Mouse (Mus musculus) heart, embryonic 13.5 days (tissue): ENCODE data around the gene Ccser1. TPM values are rescaled to one million over a fixed set of nuclear protein-coding genes. Genes with fewer than 3 reads are reported as not detected.

Experiments used
- ATAC-seq: fragments of 200-750 bp; cut with Nextera tagmentation; 2 replicates; pipeline ENCODE4 v1.8.0; 2017; ENCODE audit warnings: moderate TSS enrichment; ENCODE audit not compliant: insufficient number of reproducible peaks, low FRiP score, low TSS enrichment; ENCODE audit errors: extremely low read depth
- H3K27ac ChIP-seq: fragments of 300-500 bp; sonication (generic); replicated peaks from 2 replicates; pipeline ENCODE4 v1.5.1; 2015; ENCODE audit warnings: moderate library complexity, mild to moderate bottlenecking, inconsistent platforms
- H3K27me3 ChIP-seq: fragments of 300-500 bp; sonication (generic); replicated peaks from 2 replicates; pipeline ENCODE4 v1.6.1; 2015; ENCODE audit warnings: mild to moderate bottlenecking, inconsistent platforms
- H3K36me3 ChIP-seq: fragments of 300-500 bp; sonication (generic); 2 replicates; pipeline ENCODE4 v1.6.1; 2015; ENCODE audit warnings: mild to moderate bottlenecking, inconsistent platforms
- H3K4me1 ChIP-seq: fragments of 300-500 bp; sonication (generic); 2 replicates; pipeline ENCODE4 v1.6.1; 2015; ENCODE audit warnings: inconsistent platforms
- H3K4me2 ChIP-seq: fragments of 300-500 bp; sonication (generic); 2 replicates; pipeline ENCODE4 v1.6.1; 2015; ENCODE audit warnings: inconsistent platforms, mild to moderate bottlenecking, moderate library complexity
- H3K4me3 ChIP-seq: fragments of 300-500 bp; sonication (generic); 2 replicates; pipeline ENCODE4 v1.5.1; 2015; ENCODE audit warnings: moderate library complexity, mild to moderate bottlenecking, inconsistent platforms
- H3K9ac ChIP-seq: fragments of 300-500 bp; sonication (generic); 2 replicates; pipeline ENCODE4 v1.6.1; 2015; ENCODE audit warnings: inconsistent platforms, mild to moderate bottlenecking, moderate library complexity
- H3K9me3 ChIP-seq: fragments of 300-500 bp; sonication (generic); 2 replicates; pipeline ENCODE4 v1.6.1; 2016; ENCODE audit warnings: inconsistent platforms
- WGBS: fragments of 180-500 bp; shearing (Covaris S2); methylation state at CpG from one replicate; pipeline ENCODE4 v1.1.7; 2015; ENCODE audit warnings: mixed read lengths; 5-methylcytosine and 5-hydroxymethylcytosine counted together
- polyA plus RNA-seq: library from polyadenylated mRNA; unstranded; fragments of >200 nt; fragmentation: Nextera tagmentation; extraction: Ambion mirVana; gene quantifications from 2 replicates; pipeline ENCODE4 v1.2.1, GENCODE M21; 2015

The Ccser1 gene
- polyA plus RNA-seq, 1 experiment from 2014 or later: 1.2 TPM

DNA sequence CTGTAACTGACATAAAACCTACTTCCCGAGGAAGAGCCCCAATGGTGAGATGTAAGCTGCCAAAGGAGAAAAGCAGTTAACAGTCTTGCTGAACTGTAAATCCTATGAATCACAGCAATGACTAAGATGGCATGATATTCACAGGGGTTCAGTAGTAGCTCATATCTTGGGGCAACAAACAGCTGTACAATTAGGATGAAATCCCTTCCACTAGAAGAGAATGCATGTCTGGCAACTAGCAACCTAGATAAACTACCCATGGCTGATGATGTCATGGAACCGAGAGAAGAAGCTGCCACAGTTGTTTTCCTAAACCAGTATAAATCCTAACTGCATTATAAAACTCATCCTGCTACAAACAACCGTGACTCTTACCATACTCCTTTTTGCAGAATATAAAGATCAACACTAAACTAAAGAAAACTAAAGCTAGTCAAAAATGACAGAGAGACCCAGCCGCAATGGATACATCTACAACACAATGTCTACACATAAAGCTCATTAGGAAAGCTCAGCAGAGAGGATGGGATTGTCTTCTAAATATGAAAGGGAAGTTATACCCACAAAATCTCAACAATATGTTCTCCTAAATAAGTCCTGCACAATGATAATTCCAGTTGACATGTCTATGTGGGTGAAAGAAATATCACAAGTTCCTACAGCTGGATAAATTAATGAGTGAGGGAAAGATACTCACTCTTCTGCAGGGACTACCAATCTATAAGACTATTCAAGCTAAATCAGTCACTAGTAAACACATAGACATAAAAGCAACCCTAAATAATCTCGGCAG lies 550.2 kb downstream of the Ccser1 start:
- Histone ChIP-seq H3K9ac (no peak overlapping the region), H3K4me3 (no peak overlapping the region), H3K4me1 (no peaks in the 10 kb centered on the region), H3K9me3 (no peaks in the 10 kb centered on the region), H3K36me3 (no peaks in the 10 kb centered on the region), H3K27me3 (no peaks in the 10 kb centered on the region), H3K27ac (no peak overlapping the region), H3K4me2 (no peak overlapping the region)
- no peak for ATAC-seq
- 67% methylated on average over 5 of the region's 5 CpGs for WGBS

DNA sequence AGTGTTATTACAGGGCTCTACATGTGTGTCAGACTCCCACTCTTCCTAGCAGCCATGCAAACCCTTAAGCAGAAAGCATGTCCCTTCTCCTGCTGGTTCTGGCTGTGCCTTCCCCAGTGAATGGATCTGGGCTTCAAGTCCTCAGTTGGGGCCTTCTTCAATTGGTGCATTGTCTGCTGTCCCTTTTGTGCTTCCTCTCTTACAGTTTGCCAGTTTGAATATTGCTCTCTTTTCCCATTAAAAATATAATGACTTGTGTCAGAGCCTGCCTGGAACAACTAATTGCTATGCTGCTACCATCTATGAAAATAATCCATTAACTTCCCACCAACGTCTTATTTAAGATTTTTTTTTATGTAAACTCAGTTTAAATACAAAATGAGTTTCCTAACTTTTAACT lies 566.2 kb downstream of the Ccser1 start:
- Histone ChIP-seq H3K9ac (no peak overlapping the region), H3K4me2 (no peak overlapping the region), H3K4me3 (no peak overlapping the region), H3K4me1 (no peaks in the 10 kb centered on the region), H3K27ac (no peak overlapping the region), H3K27me3 (no peaks in the 10 kb centered on the region), H3K36me3 (no peaks in the 10 kb centered on the region), H3K9me3 (no peaks in the 10 kb centered on the region)
- 65% methylated on average over 1 of the region's 1 CpGs for WGBS
- no peak for ATAC-seq

DNA sequence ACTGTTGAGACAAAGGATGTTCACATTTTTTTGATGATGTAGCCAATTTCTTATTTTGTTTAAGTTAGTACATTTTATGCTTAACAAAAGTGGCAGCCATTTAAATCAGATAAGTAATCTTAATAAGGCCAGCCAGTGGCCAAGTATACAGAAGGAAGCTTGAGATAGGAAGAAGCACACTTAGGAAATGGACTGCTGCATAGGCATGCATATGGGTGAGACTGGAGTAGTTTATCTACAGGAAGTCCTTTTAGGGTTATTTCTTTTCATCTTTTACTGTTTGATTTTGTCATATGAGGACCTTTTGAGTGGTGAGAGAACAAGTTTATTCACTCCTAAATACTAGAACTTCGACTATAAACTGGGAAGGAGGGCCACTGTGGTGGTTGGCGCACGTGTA lies 582.0 kb downstream of the Ccser1 start:
- Histone ChIP-seq H3K27me3 (no peaks in the 10 kb centered on the region), H3K4me2 (no peak overlapping the region), H3K36me3 (no peaks in the 10 kb centered on the region), H3K9me3 (no peaks in the 10 kb centered on the region), H3K4me1 (peaks cover 6% of the 10 kb centered on the region; the same call in 1 of the 2 replicates), H3K9ac (no peak overlapping the region), H3K4me3 (no peak overlapping the region), H3K27ac (no peak overlapping the region)
- no peak for ATAC-seq
- 83% methylated on average over 3 of the region's 3 CpGs for WGBS

DNA sequence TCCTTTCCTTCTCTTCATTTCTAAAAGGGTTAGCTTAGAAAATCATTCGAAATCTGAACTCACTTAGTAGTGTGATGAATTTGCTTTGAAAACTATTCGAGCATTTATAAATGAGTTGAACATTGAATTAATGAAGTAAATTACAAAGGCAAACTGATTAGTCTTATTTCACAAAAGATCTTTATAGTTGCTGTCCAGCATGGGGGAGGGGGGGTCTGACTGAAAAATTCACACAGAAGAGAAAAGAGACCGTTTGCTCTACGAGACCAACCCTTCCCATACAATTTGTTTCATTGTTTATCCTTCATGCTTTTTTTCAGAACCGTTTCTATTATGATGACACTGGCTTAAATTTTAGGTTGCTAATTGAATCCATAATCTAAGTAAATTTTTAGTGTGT lies 583.3 kb downstream of the Ccser1 start:
- no peaks in the 10 kb centered on the region for H3K27me3 ChIP-seq

DNA sequence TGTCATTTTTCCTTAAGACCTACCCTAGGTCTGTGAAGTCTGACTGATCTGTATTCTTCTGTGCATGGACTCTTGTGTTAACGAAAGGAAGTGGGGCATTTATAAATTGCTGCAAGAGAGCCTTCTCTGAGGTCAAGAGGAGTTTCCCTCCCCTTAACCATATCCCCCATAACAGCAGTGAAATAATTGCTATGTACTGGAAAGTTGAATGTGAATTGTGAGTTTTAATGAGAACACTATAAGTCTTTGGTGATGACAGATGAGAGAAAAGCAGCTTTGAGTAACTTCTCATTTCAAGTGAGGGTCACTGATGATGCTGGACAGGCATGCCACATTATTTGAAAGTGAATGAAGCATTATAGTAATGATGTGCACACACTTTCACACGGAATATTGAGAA lies 585.7 kb downstream of the Ccser1 start:
- Histone ChIP-seq H3K27ac (no peak overlapping the region), H3K9ac (no peak overlapping the region), H3K4me2 (no peak overlapping the region), H3K27me3 (no peaks in the 10 kb centered on the region), H3K36me3 (no peaks in the 10 kb centered on the region), H3K9me3 (no peaks in the 10 kb centered on the region), H3K4me1 (peaks cover 10% of the 10 kb centered on the region; the same call in 1 of the 2 replicates), H3K4me3 (no peak overlapping the region)
- 67% methylated on average over 2 of the region's 2 CpGs for WGBS
- no peak for ATAC-seq

More for the DNA sequence above, 583.3 kb downstream of the Ccser1 start:
- no peak overlapping the region for H3K4me2 ChIP-seq
- no peak overlapping the region for H3K9ac ChIP-seq
- no peak overlapping the region for H3K27ac ChIP-seq
- no peak for ATAC-seq
- no peaks in the 10 kb centered on the region for H3K36me3 ChIP-seq
- H3K9me3 ChIP-seq: no peaks in the 10 kb centered on the region
- H3K4me3 ChIP-seq: no peak overlapping the region
- H3K4me1 ChIP-seq: peaks cover 10% of the 10 kb centered on the region; the same call in 1 of the 2 replicates
- WGBS: 78% methylated on average over 5 of the region's 5 CpGs

DNA sequence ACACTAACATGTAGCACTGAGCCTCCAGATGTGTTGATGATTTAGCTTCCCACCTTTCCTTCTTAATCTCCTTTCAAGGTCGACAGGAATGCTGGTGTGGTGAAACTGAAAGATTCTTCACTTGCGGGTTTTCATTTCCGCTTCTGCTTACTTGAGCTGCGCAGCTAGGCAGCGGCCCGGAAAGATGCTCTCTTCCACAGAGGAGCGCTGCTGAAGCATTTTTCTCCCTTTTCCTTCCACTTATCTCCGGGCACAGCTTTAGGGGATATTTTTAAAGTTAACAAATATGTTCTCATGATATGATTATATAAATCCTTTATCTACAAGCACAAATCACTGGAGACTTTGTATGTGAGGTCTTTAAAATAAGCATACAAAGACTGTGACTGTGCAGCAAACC lies 587.0 kb downstream of the Ccser1 start:
- H3K9me3 ChIP-seq: no peaks in the 10 kb centered on the region
- H3K4me2 ChIP-seq: no peak overlapping the region
- 68% methylated on average over 8 of the region's 8 CpGs for WGBS
- H3K27me3 ChIP-seq: no peaks in the 10 kb centered on the region
- H3K36me3 ChIP-seq: no peaks in the 10 kb centered on the region
- H3K4me1 ChIP-seq: peaks cover 10% of the 10 kb centered on the region; the same call in 1 of the 2 replicates
- no peak overlapping the region for H3K9ac ChIP-seq
- H3K27ac ChIP-seq: no peak overlapping the region
- no peak overlapping the region for H3K4me3 ChIP-seq
- ATAC-seq: no peak

DNA sequence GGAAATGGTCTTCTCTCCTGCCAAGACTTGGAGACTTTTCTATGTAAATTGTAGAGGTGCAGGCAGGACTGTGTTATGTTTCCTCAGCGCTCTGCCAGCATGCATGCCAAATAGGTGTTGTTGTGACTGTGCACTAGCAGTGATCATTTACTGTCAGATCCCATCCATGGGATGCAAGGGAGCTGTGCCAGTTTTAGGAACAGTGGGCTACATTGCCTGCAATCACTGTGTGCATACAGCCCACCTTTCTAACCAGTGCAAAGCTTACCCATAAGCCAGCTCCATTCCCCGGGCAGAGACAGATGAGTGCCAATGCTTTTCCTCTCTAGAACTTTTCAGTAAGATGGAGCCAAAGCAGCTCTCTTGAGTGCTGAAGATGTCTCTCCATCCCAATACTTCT lies 606.6 kb downstream of the Ccser1 start:
- ATAC-seq: no peak
- Histone ChIP-seq H3K4me2 (no peak overlapping the region), H3K27ac (no peak overlapping the region), H3K9me3 (no peaks in the 10 kb centered on the region), H3K9ac (no peak overlapping the region), H3K4me3 (no peak overlapping the region), H3K4me1 (no peaks in the 10 kb centered on the region), H3K36me3 (no peaks in the 10 kb centered on the region), H3K27me3 (no peaks in the 10 kb centered on the region)
- 88% methylated on average over 2 of the region's 2 CpGs for WGBS

DNA sequence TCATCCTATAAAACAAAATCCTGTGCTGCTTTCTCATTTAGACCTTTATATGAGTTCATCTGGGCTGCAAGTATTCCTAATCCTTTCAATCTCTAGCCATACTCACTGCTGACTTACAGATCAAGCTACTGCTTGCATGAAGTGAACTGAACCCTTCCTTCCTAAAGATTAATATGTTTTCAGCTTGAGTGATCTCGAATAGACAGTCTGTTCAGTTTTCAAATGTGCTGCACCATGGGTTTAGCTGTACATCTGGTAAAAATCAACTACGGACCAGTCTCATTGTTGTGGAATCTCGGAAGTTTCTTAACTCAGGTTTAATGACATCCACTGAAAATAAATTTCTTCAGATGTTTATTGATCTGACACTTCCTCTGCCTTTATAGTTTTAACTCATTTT lies 620.8 kb downstream of the Ccser1 start:
- Histone ChIP-seq H3K9me3 (no peaks in the 10 kb centered on the region), H3K27me3 (no peaks in the 10 kb centered on the region), H3K36me3 (no peaks in the 10 kb centered on the region), H3K27ac (no peak overlapping the region), H3K4me2 (no peak overlapping the region), H3K4me3 (no peak overlapping the region), H3K4me1 (no peaks in the 10 kb centered on the region), H3K9ac (no peak overlapping the region)
- WGBS: 75% methylated on average over 3 of the region's 3 CpGs
- ATAC-seq: no peak

DNA sequence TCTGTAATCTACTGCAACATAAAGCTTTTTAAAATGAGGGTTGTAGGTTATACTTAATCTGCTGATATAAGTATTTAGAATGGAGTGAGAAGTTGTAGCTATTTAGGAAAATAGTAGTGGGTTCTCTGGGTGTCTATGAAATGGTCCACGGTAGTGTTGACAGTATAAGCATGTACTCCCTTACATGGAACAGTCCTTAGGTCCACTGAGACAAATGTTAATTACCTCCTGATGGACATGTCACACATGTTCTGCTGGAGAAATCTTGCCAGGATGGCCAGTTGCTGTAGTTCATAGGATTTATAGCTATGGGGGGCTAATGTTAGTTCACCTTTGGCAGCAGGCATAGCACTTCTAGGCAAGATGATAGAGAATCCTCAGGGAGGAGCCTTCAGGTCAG lies 625.4 kb downstream of the Ccser1 start:
- Histone ChIP-seq H3K4me3 (no peak overlapping the region), H3K4me1 (no peaks in the 10 kb centered on the region), H3K9me3 (no peaks in the 10 kb centered on the region), H3K27ac (no peak overlapping the region), H3K27me3 (no peaks in the 10 kb centered on the region), H3K9ac (no peak overlapping the region), H3K36me3 (no peaks in the 10 kb centered on the region), H3K4me2 (no peak overlapping the region)
- ATAC-seq: no peak
- WGBS: 62% methylated on average over 1 of the region's 1 CpGs

DNA sequence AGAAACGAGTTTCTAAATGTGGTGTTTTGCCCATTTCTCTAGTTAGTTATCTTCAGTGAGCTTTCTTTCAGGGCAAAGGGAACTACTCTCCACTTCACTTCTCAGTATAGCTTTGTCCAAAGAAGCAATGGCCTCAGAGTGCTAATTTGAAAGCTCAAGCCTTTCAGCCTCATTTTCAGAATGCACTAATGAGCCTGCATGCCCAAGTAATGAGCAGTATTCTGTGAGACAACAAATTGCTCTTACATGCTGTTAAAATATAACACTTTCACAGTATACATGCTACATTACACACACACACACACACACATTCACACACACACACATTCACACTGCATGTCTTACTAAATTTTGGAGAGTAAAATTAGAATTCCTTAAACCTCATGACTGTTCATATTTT lies 637.6 kb downstream of the Ccser1 start:
- Histone ChIP-seq H3K9me3 (no peaks in the 10 kb centered on the region), H3K4me2 (no peak overlapping the region), H3K4me3 (no peak overlapping the region), H3K9ac (no peak overlapping the region), H3K27me3 (no peaks in the 10 kb centered on the region), H3K27ac (no peak overlapping the region), H3K4me1 (no peaks in the 10 kb centered on the region), H3K36me3 (no peaks in the 10 kb centered on the region)
- no peak for ATAC-seq
- 51% methylated on average over 1 of the region's 1 CpGs for WGBS

DNA sequence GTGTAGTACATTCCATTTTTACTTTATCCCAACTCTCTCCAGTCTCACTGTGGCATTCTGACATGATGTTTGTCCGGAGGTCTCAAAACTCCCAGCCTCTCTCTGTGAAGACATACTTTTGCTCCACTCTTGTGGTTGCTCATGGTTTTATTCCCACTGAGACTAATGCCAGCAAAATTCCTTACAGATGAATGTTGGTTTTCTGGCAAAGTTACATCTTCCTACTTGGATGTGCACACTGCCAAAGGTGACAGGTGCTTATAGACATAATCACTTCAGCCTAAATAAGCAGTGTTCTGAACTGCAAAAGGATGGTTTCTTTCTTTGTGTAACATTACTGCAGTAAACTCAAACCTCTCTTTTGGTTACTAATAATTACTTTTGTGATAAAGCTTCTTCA lies 696.2 kb downstream of the Ccser1 start:
- no peak overlapping the region for H3K9ac ChIP-seq
- H3K4me1 ChIP-seq: no peaks in the 10 kb centered on the region
- no peaks in the 10 kb centered on the region for H3K27me3 ChIP-seq
- H3K4me2 ChIP-seq: no peak overlapping the region
- WGBS: 78% methylated on average over 1 of the region's 1 CpGs
- H3K4me3 ChIP-seq: no peak overlapping the region
- no peak overlapping the region for H3K27ac ChIP-seq
- H3K9me3 ChIP-seq: no peaks in the 10 kb centered on the region
- H3K36me3 ChIP-seq: no peaks in the 10 kb centered on the region
- no peak for ATAC-seq

DNA sequence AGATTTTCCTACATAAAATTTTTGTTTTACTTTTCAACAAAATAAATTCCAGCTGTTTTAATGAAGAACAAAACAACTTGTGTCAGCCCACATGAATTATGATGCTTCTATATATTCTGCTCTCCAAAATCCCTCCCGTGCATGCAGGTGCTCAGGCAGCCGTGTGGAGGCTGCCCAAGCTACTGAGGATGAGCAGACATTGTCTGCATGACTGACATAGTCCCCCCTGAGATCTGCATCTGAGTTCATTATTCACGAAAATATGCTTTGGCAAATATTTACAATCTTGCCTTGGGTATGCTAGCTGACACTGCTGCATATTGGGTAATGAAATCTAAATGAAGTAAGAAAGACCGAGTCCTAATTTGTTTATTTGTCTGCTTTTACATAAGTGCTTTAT lies 718.1 kb downstream of the Ccser1 start:
- 68% methylated on average over 4 of the region's 4 CpGs for WGBS
- Histone ChIP-seq H3K9me3 (no peaks in the 10 kb centered on the region), H3K4me1 (no peaks in the 10 kb centered on the region)

More for the DNA sequence above, 718.1 kb downstream of the Ccser1 start:
- Histone ChIP-seq H3K9ac (no peak overlapping the region), H3K27me3 (no peaks in the 10 kb centered on the region), H3K4me3 (no peak overlapping the region), H3K36me3 (no peaks in the 10 kb centered on the region), H3K4me2 (no peak overlapping the region), H3K27ac (no peak overlapping the region)
- no peak for ATAC-seq
